Mouse (Mus musculus): ENCODE measurements around the gene Foxn3. TPM values are rescaled to one million over a fixed set of nuclear protein-coding genes. Genes with fewer than 3 reads are reported as not detected.

Gene Foxn3
- total and polyA plus RNA-seq, 2 experiments from 2014 or later: 50.4 to 69.0 TPM

GRCm38 (mm10) chr12:99333304-99333968 is 229.9 kb downstream of the Foxn3 start:
- H3K36me3 ChIP-seq (ENCODE audit: insufficient read depth, low read length): no peaks in the 10 kb centered on the region
- H3K27me3 ChIP-seq (ENCODE audit: insufficient read depth, low read length): no peaks in the 10 kb centered on the region
- WGBS: 74% methylated on average over 20 of the region's 20 CpGs
- ATAC-seq (no peak), DNase-seq (ENCODE audit: low spot score) (no peak)
- no peak overlapping the region for H3K4me2 ChIP-seq (ENCODE audit: low read depth, low read length)
- H3K4me3 ChIP-seq (ENCODE audit: low read length): no peak overlapping the region
- TF ChIP-seq CTCF (IDR thresholded peaks at IDR 0.05; ENCODE audit: low read depth): no peak
- peaks cover 51% of the 10 kb centered on the region for H3K4me1 ChIP-seq (ENCODE audit: insufficient read depth, low read length)
- H3K9ac ChIP-seq (replicated peaks; ENCODE audit: low read length): no peak overlapping the region
- peak overlapping the region; percentile 15; the same call in 1 of the 2 replicates for H3K27ac ChIP-seq
- no peaks in the 10 kb centered on the region for H3K9me3 ChIP-seq (ENCODE audit: low read length)

DNA sequence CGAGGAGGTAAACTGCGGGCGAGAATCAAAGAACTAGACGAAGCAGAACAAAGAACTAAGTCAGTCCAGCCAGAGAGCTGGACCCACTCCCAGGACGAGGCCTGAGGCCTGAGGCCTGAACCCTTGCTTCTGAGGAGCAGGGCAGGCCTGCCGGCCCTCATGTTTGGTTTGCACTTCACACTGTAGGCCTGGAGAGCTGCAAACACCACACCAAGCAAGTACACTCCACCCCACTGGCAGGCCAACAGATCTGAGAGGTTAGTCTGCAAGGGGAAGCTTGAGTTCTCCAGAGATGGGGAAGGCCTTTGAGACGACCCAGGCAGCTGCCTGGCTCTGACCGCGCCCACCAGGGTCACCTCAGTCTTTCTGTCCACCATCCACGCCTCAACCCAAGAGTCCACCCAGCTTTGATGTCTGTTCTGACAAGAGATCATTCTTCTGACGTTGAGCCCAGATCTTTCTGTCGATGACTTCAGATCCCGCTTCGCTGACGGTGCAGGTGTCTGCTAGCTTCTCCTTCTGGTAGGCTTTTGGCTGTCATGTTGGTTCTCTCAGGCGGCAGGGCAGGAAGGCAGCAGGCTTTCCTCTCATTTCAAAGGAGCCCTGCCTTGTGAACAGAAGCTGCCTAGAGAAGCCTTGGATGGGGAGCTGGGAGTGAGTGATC is 231.1 kb downstream of the Foxn3 start:
- no peaks in the 10 kb centered on the region for H3K36me3 ChIP-seq (ENCODE audit: insufficient read depth, low read length)
- H3K4me2 ChIP-seq (ENCODE audit: low read depth, low read length): no peak overlapping the region
- no peak for TF ChIP-seq CTCF (IDR thresholded peaks at IDR 0.05; ENCODE audit: low read depth)
- peaks cover 50% of the 10 kb centered on the region for H3K4me1 ChIP-seq (ENCODE audit: insufficient read depth, low read length)
- no peak for ATAC-seq
- no peak overlapping the region for H3K9ac ChIP-seq (replicated peaks; ENCODE audit: low read length)
- no peak for DNase-seq (ENCODE audit: low spot score)
- H3K4me3 ChIP-seq (ENCODE audit: low read length): no peak overlapping the region
- H3K27me3 ChIP-seq (ENCODE audit: insufficient read depth, low read length): no peaks in the 10 kb centered on the region
- H3K27ac ChIP-seq: no peak overlapping the region; the same call in 1 of the 2 replicates
- H3K9me3 ChIP-seq (ENCODE audit: low read length): no peaks in the 10 kb centered on the region
- WGBS: 63% methylated on average over 16 of the region's 16 CpGs

DNA sequence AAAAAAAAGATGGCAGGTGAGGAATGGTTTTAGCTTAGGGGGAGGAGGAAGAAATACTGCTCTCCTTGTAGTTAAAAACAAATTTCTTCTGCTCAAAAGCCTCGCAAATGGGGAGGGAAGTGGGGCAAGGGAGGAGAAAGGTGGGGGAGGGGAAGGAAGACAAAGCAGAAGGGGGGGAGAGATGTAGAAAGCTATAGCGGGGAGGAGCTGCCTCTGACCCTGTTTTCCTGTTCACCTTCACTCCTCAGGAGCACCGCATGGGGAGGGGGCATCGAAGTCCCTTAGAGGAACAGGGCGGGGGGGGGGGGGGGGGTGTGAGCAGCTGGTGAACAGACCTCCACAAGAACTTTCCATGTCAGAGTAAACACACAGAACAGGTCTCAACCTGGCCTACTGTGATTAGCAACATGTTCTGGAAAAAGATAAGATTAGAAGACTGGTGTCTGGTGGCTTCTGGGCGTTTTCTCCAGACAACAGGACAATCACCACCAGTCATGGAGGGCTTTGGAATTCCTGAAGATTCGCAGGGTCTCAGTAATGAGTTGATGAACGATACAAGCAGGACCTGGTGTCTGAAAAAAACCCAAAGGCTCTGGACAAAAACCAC is 231.9 kb downstream of the Foxn3 start:
- no peak for ATAC-seq
- no peak overlapping the region for H3K4me3 ChIP-seq (ENCODE audit: low read length)
- no peaks in the 10 kb centered on the region for H3K9me3 ChIP-seq (ENCODE audit: low read length)
- H3K4me2 ChIP-seq (ENCODE audit: low read depth, low read length): no peak overlapping the region
- no peak for TF ChIP-seq CTCF (IDR thresholded peaks at IDR 0.05; ENCODE audit: low read depth)
- no peaks in the 10 kb centered on the region for H3K27me3 ChIP-seq (ENCODE audit: insufficient read depth, low read length)
- H3K9ac ChIP-seq (replicated peaks; ENCODE audit: low read length): no peak overlapping the region
- H3K4me1 ChIP-seq (ENCODE audit: insufficient read depth, low read length): peaks cover 44% of the 10 kb centered on the region
- no peak for DNase-seq (ENCODE audit: low spot score)
- no peak overlapping the region; the same call in 1 of the 2 replicates for H3K27ac ChIP-seq
- no peaks in the 10 kb centered on the region for H3K36me3 ChIP-seq (ENCODE audit: insufficient read depth, low read length)
- WGBS: 49% methylated on average over 6 of the region's 8 CpGs

- H3K36me3 ChIP-seq (ENCODE audit: insufficient read depth, low read length): no peaks in the 10 kb centered on the region
- peaks cover 44% of the 10 kb centered on the region for H3K4me1 ChIP-seq (ENCODE audit: insufficient read depth, low read length)
- 60% methylated on average over 12 of the region's 12 CpGs for WGBS
- no peaks in the 10 kb centered on the region for H3K27me3 ChIP-seq (ENCODE audit: insufficient read depth, low read length)
- H3K4me2 ChIP-seq (ENCODE audit: low read depth, low read length): no peak overlapping the region
- no peak for DNase-seq (ENCODE audit: low spot score)
- H3K27ac ChIP-seq: no peak overlapping the region
- no peak overlapping the region for H3K4me3 ChIP-seq (ENCODE audit: low read length)
- H3K9ac ChIP-seq (replicated peaks; ENCODE audit: low read length): no peak overlapping the region
- no peak for TF ChIP-seq CTCF (IDR thresholded peaks at IDR 0.05; ENCODE audit: low read depth)
- ATAC-seq: peak; percentile 8; the same call in 1 of the 2 replicates
- H3K9me3 ChIP-seq (ENCODE audit: low read length): no peaks in the 10 kb centered on the region
Observed at GRCm38 (mm10) chr12:99330822-99331285, 232.5 kb downstream of the Foxn3 start.

DNA sequence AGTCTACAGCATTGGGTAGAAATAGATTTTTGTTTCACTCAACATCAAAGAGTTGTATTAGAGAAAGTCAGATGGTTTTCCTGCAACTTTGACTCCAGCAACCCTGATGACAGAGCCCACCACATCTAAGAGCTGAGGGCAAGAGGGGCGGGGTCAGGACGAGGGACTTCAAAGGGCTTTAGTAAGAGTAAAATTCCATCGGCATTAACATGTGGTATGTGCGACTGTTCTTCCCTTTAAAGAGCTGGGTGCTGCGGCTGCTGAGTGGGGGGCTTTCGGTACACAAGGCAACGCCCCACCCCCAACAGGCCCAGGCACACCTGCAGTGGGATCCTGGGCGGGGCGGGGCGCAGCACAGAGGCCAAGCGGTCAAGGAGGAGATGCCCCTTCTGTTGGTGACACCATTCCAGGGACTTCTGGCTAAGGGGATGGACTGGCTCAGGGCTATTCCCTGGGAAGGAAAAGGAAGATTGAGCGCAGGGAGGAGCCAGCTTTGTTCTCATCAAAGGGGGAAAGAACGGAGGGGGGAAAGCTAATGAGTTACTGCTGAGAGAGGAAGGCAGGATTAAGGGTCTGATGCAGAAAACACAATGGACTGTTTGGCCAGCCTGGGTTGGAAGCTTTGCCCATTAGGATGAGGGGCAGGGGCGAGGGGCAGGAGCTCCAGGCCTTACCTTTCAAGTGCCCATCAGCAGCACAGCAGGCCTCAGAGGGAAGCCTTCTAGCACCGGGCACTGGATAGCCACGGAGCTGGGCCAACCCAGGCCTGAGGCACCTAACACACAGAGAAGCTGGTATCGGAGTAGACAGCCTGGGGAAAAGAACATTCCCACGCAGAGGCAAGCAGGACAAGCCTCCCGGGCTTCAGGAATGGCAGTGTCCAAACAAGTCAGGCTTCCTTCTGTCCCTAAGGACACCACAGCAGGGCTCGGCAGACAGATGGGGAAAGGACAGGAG is 233.8 kb downstream of the Foxn3 start:
- H3K36me3 ChIP-seq (ENCODE audit: insufficient read depth, low read length): no peaks in the 10 kb centered on the region
- H3K4me1 ChIP-seq (ENCODE audit: insufficient read depth, low read length): peaks cover 41% of the 10 kb centered on the region
- H3K4me2 ChIP-seq (ENCODE audit: low read depth, low read length): no peak overlapping the region
- H3K27ac ChIP-seq: peak overlapping the region; percentile 41; the same call in 1 of the 2 replicates
- H3K4me3 ChIP-seq (ENCODE audit: low read length): no peak overlapping the region
- no peak for DNase-seq (ENCODE audit: low spot score)
- no peak for TF ChIP-seq CTCF (IDR thresholded peaks at IDR 0.05; ENCODE audit: low read depth)
- no peak overlapping the region for H3K9ac ChIP-seq (replicated peaks; ENCODE audit: low read length)
- peak; percentile 33; the same call in 1 of the 2 replicates for ATAC-seq
- no peaks in the 10 kb centered on the region for H3K9me3 ChIP-seq (ENCODE audit: low read length)
- 17% methylated on average over 20 of the region's 20 CpGs for WGBS
- no peaks in the 10 kb centered on the region for H3K27me3 ChIP-seq (ENCODE audit: insufficient read depth, low read length)

DNA sequence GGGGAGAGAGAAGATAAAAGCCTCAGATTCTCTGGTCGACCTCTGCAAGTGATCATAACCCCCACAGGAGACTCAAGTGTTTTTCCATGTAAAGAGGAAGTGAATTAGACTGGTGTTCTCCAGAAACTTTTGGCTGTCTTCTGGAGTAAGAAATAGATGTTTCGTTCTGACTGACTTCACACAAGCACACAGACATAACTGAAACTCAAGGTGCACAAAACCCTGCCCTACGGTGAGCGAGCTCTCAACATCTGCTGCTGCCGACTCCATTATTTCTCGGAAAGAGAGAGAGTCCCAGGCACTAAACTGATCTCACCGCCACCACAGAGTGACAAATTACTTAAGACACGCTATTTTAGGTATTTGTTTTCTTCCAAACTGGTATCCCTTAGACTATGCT is 237.2 kb downstream of the Foxn3 start:
- no peaks in the 10 kb centered on the region for H3K36me3 ChIP-seq (ENCODE audit: insufficient read depth, low read length)
- no peak for TF ChIP-seq CTCF (IDR thresholded peaks at IDR 0.05; ENCODE audit: low read depth)
- no peak overlapping the region for H3K4me2 ChIP-seq (ENCODE audit: low read depth, low read length)
- no peak overlapping the region for H3K9ac ChIP-seq (replicated peaks; ENCODE audit: low read length)
- WGBS: 59% methylated on average over 8 of the region's 8 CpGs
- H3K27me3 ChIP-seq (ENCODE audit: insufficient read depth, low read length): no peaks in the 10 kb centered on the region
- H3K4me3 ChIP-seq (ENCODE audit: low read length): no peak overlapping the region
- no peak for DNase-seq (ENCODE audit: low spot score)
- ATAC-seq: no peak
- H3K4me1 ChIP-seq (ENCODE audit: insufficient read depth, low read length): peaks cover 32% of the 10 kb centered on the region
- no peaks in the 10 kb centered on the region for H3K9me3 ChIP-seq (ENCODE audit: low read length)
- H3K27ac ChIP-seq: no peak overlapping the region
